Mouse (Mus musculus): ENCODE measurements around the gene Iqck.

DNA sequence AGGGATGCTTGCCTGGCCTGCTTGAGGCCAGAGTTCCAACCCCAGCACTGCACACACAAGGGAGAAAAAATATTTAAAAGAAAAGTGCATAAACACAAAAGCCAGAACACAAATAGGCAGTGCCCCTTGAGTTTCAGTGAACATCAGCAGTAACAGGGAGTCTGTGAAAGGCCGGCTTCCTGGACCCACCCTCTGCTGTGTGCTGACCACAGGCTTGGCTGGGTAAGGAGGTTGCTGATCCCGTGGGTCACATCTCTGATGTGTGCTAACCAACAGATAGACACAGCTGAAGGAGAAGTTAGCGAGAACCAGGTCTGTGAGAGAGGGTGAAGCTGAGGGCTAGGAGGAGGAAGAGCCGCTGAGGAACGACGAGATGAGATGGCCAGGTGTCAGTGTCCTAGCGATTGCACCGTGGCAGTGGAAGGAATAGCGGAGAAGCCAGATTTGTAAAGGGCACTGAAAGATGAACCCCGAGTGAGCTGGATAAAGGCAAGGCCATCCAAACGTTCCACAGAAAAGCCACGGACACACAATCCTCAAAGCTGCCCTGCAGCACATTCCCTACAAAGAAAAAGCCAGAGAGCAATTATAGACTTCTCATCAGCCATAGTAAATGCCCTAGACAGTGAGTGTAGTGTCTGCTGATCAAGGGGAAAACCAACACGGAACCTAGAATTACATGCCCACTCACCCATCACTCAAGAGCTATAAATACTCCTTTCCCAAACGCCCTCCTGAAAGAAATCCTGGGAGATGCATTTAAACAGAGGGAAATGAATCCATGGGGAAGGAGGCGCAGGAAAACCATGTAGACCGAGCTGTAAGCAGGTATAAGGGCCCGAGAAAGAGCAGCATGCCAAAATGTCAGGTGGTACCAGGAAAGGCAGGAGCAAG lies 76.2 kb downstream of the Iqck start:
- no peak for TF ChIP-seq CTCF (IDR thresholded peaks at IDR 0.05; ENCODE audit: borderline replicate concordance, control insufficient read depth, extremely low read depth, insufficient read depth, low read length, poor library complexity)
- TF ChIP-seq POLR2A (IDR thresholded peaks at IDR 0.05; ENCODE audit: control insufficient read depth, extremely low read depth, insufficient read depth, low read length, poor library complexity) = no peak
